1 mouse cellular context compared by ENCODE assay signal in genomic region chr10:111155065-111155464, GRCm38 (mm10).
A peak's percentile ranks its signal among the peaks of the same experiment; 100 is the strongest.
TF ChIP-seq lines count a peak whose summit lies in the region.

No protein-coding gene starts in this region.

TF ChIP-seq in CH12.LX, 34 proteins besides CTCF, POLR2A, EP300 and RAD21 (continued from another document):
- TF ChIP-seq MEF2A (IDR thresholded peaks at IDR 0.05; ENCODE audit: borderline replicate concordance, low read depth, low read length) (peak; percentile 73), RCOR1 (conservative IDR thresholded peaks at IDR 0.05; ENCODE audit: low read depth, low read length) (peak; percentile 73; the same call in 1 of the 2 replicates), BHLHE40 (IDR thresholded peaks at IDR 0.05; ENCODE audit: low read depth, low read length) (peak; percentile 87), USF1 (IDR thresholded peaks at IDR 0.05; ENCODE audit: low read depth, low read length) (no peak), NRF1 (IDR thresholded peaks at IDR 0.05; ENCODE audit: low read depth, low read length) (no peak), MAFK (IDR thresholded peaks at IDR 0.05; ENCODE audit: insufficient replicate concordance, low read length) (0 out of 2 replicates have a peak, but pooled peaks have one; percentile 42), ZNF384 (IDR thresholded peaks at IDR 0.05; ENCODE audit: low read depth, low read length) (no peak; the same call in 1 of the 2 replicates), MAX (IDR thresholded peaks at IDR 0.05; ENCODE audit: low read length) (no peak; the same call in 1 of the 2 replicates)
